Mouse (Mus musculus) liver, adult 10 weeks (tissue): Measurements from ENCODE around the gene Setd5. TPM values are rescaled to one million over a fixed set of nuclear protein-coding genes. Genes with fewer than 3 reads are reported as not detected.

Source experiments
- polyA plus RNA-seq: library from polyadenylated mRNA; stranded (reverse); fragments of 350-450 nt; fragmentation: Illumina TruSeq; extraction: RNeasy Lipid Tissue Mini Kit (QIAGEN cat#74804); gene quantifications from one replicate; pipeline ENCODE4 v1.2.3, GENCODE M21; 2014; ENCODE audit warnings: low read depth, low replicate concordance

Setd5 gene
- 25.8 TPM for polyA plus RNA-seq

GRCm38 (mm10) chr6:113076686-113077516 lies at the start of gene Setd5:
Setd5 (plus strand) TSS chr6:113077365.

GRCm38 (mm10) chr6:113046041-113046975 lies 30.9 kb upstream of the Setd5 start, which contains the start of gene Thumpd3:
Thumpd3 (plus strand) TSS chr6:113046225.

GRCm38 (mm10) chr6:113194841-113195595 lies 117.9 kb downstream of the Setd5 start, which contains the start of gene Lhfpl4:
Lhfpl4 (minus strand) TSS chr6:113195384.

Other genes starting within 250 kb of the Setd5 start
- 1.5 TPM for gene Srgap3, start 130.1 kb upstream of the Setd5 start, polyA plus RNA-seq
- gene Thumpd3, start 31.1 kb upstream of the Setd5 start, polyA plus RNA-seq = 34.2 TPM
- not detected for gene Lhfpl4, start 118.0 kb downstream of the Setd5 start, polyA plus RNA-seq
- gene Mtmr14, start 160.5 kb downstream of the Setd5 start, polyA plus RNA-seq = 15.3 TPM
- gene Cpne9, start 204.9 kb downstream of the Setd5 start, polyA plus RNA-seq = not detected
- 1.6 TPM for gene Brpf1, start 229.8 kb downstream of the Setd5 start, polyA plus RNA-seq
- 1.8 TPM for gene Ogg1, start 249.6 kb downstream of the Setd5 start, polyA plus RNA-seq